Mouse (Mus musculus): ENCODE results near the gene Rabgef1.

- TF ChIP-seq CTCF (conservative IDR thresholded peaks at IDR 0.05 in 1 of 2, IDR thresholded peaks at IDR 0.05 in 1 of 2; ENCODE audit: low read depth in 2 of 2, low read length in 2 of 2) (no peak), MYC (IDR thresholded peaks at IDR 0.05; ENCODE audit: low read depth, low read length) (no peak), POLR2A (IDR thresholded peaks at IDR 0.05; ENCODE audit: low read depth, low read length) (no peak), MEF2A (IDR thresholded peaks at IDR 0.05; ENCODE audit: borderline replicate concordance, low read depth, low read length) (no peak), UBTF (IDR thresholded peaks at IDR 0.05; ENCODE audit: low read depth, low read length) (no peak), ZNF384 (IDR thresholded peaks at IDR 0.05; ENCODE audit: low read depth, low read length) (no peak), POLR2AphosphoS2 (IDR thresholded peaks at IDR 0.05; ENCODE audit: low read depth, low read length) (no peak), TCF12 (IDR thresholded peaks at IDR 0.05; ENCODE audit: low read depth, low read length) (no peak)
These were observed 28.8 kb downstream of the Rabgef1 start for GRCm38 (mm10) chr5:130200233-130201029.
